Mouse (Mus musculus) megakaryocyte, adult 5-6 weeks (primary cell): ENCODE measurements around the gene Chrm4. TPM values are rescaled to one million over a fixed set of nuclear protein-coding genes. Genes with fewer than 3 reads are reported as not detected.
A peak's percentile ranks its signal among the peaks of the same experiment; 100 is the strongest.

Source experiments
- ATAC-seq: 2 replicates; pipeline ENCODE4 v1.8.0; 2016; ENCODE audit warnings: mild to moderate bottlenecking, inconsistent platforms; ENCODE audit not compliant: poor library complexity, severe bottlenecking
- total RNA-seq, 2 experiments: library from RNA; stranded (forward) in 1 of 2; stranded (reverse) in 1 of 2; fragments of 153-499, 151-499 nt in 1 of 2; fragments of 221-1000, 200-1000 nt in 1 of 2; gene quantifications; 2 replicates each; pipeline versions ENCODE4 v1.2.3 to v1.2.4; 2015 to 2017

The Chrm4 gene
- total RNA-seq (2015) (not detected in 2 replicates), total RNA-seq (2017) (not detected in 2 replicates)

- no peak for ATAC-seq
Measured at GRCm38 (mm10) chr2:91926949-91927348, at the start of gene Chrm4. Chrm4 (plus strand) TSS chr2:91927249.

- ATAC-seq = no peak
Measured at GRCm38 (mm10) chr2:91878387-91879180, 48.5 kb upstream of the Chrm4 start.

- no peak for ATAC-seq
Measured at GRCm38 (mm10) chr2:91883961-91884360, 43.1 kb upstream of the Chrm4 start.

GRCm38 (mm10) chr2:91884616-91885015 is 42.4 kb upstream of the Chrm4 start:
- no peak for ATAC-seq

GRCm38 (mm10) chr2:91894716-91895115 is 32.3 kb upstream of the Chrm4 start:
- no peak for ATAC-seq

- ATAC-seq = no peak
Measured at GRCm38 (mm10) chr2:91895401-91895800, 31.6 kb upstream of the Chrm4 start.

- ATAC-seq = no peak
Measured at GRCm38 (mm10) chr2:91897968-91898367, 29.1 kb upstream of the Chrm4 start.

GRCm38 (mm10) chr2:91899141-91899540 is 27.9 kb upstream of the Chrm4 start:
- ATAC-seq = no peak

GRCm38 (mm10) chr2:91900431-91900830 is 26.6 kb upstream of the Chrm4 start:
- no peak for ATAC-seq

- ATAC-seq = no peak
Measured at GRCm38 (mm10) chr2:91902336-91902735, 24.7 kb upstream of the Chrm4 start.

- ATAC-seq = no peak
Measured at GRCm38 (mm10) chr2:91903171-91903925, 23.7 kb upstream of the Chrm4 start.

- no peak for ATAC-seq
Measured at GRCm38 (mm10) chr2:91904618-91905307, 22.3 kb upstream of the Chrm4 start.

- ATAC-seq = no peak
Measured at GRCm38 (mm10) chr2:91906141-91906540, 20.9 kb upstream of the Chrm4 start.

GRCm38 (mm10) chr2:91912616-91913015 is 14.4 kb upstream of the Chrm4 start:
- ATAC-seq = no peak

GRCm38 (mm10) chr2:91913328-91914110 is 13.5 kb upstream of the Chrm4 start:
- no peak for ATAC-seq

GRCm38 (mm10) chr2:91916346-91916977 is 10.6 kb upstream of the Chrm4 start:
- no peak for ATAC-seq

- no peak for ATAC-seq
Measured at GRCm38 (mm10) chr2:91917096-91917495, 10.0 kb upstream of the Chrm4 start.

GRCm38 (mm10) chr2:91920130-91920529 is 6.9 kb upstream of the Chrm4 start:
- ATAC-seq = no peak

GRCm38 (mm10) chr2:91921181-91921789 is 5.8 kb upstream of the Chrm4 start:
- ATAC-seq = 0 out of 2 replicates have a peak, but pooled peaks have one; percentile 16
